Mouse (Mus musculus) lung, embryonic 16.5 days (tissue): ENCODE measurements at regions not wholly inside any gene's neighbourhood (a gene's known extent, or its start where the extent isn't known, plus 50 kb on each side); places are given as distances from the start of the nearest gene placed in this dataset.

Experiments used
- ATAC-seq: fragments of 200-750 bp; cut with Nextera tagmentation; 2 replicates; pipeline ENCODE4 v1.8.0; 2017; ENCODE audit warnings: low read depth, mild to moderate bottlenecking, moderate library complexity
- H3K27ac ChIP-seq: fragments of 300-500 bp; sonication (generic); 2 replicates; pipeline ENCODE4 v1.5.1; 2014; ENCODE audit warnings: mild to moderate bottlenecking, control low read depth, low read length
- H3K27me3 ChIP-seq: fragments of 300-500 bp; sonication (generic); 2 replicates; pipeline ENCODE4 v1.6.1; 2014; ENCODE audit warnings: low read depth, low read length, mixed read lengths; ENCODE audit not compliant: control insufficient read depth, insufficient read depth
- H3K36me3 ChIP-seq: fragments of 300-500 bp; sonication (generic); 2 replicates; pipeline ENCODE4 v1.6.1; 2014; ENCODE audit warnings: low read length; ENCODE audit not compliant: control insufficient read depth, insufficient read depth
- H3K4me1 ChIP-seq: fragments of 300-500 bp; sonication (generic); replicated peaks from 2 replicates; pipeline ENCODE4 v1.6.1; 2014; ENCODE audit warnings: low read length, mixed read lengths; ENCODE audit not compliant: control insufficient read depth, insufficient read depth
- H3K4me2 ChIP-seq: fragments of 300-500 bp; sonication (generic); 2 replicates; pipeline ENCODE4 v1.6.1; 2014; ENCODE audit warnings: low read depth, low read length, control low read depth
- H3K4me3 ChIP-seq: fragments of 300-500 bp; sonication (generic); 2 replicates; pipeline ENCODE4 v1.5.1; 2014; ENCODE audit warnings: mild to moderate bottlenecking, low read length, control low read depth
- H3K9ac ChIP-seq: fragments of 300-500 bp; sonication (generic); 2 replicates; pipeline ENCODE4 v1.6.1; 2014; ENCODE audit warnings: low read length, control low read depth
- H3K9me3 ChIP-seq: fragments of 300-500 bp; sonication (generic); 2 replicates; pipeline ENCODE4 v1.6.1; 2016; ENCODE audit warnings: low read length; ENCODE audit not compliant: control insufficient read depth
- WGBS: fragments of 180-500 bp; shearing (Covaris S2); extraction: QIAGEN DNeasy Blood & Tissue Kit; methylation state at CpG from one replicate; pipeline ENCODE4 v1.1.7; 2014; 5-methylcytosine and 5-hydroxymethylcytosine counted together

DNA sequence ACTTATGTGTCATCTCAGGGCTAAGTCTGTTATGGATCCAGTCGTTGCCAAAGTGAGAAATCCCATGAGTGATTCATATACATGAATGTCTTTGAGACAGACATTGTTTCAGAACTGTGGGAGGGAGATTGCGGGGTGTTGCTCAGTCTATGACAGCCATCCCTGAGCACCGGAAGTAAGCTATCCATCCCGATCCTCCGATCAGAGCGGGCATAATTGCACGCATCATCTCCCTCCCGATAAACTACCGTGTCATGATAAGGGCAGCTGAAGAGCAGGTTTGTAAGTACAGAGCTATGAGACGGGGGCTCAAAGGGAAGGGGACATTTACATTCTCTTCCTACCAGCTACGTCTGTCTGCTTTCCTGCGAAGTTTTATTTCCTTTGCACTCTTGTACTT lies 715.0 kb upstream of the Adgrl2 start:
- Histone ChIP-seq H3K4me3 (no peak overlapping the region), H3K27ac (no peak overlapping the region)
- 70% methylated on average over 12 of the region's 12 CpGs for WGBS

DNA sequence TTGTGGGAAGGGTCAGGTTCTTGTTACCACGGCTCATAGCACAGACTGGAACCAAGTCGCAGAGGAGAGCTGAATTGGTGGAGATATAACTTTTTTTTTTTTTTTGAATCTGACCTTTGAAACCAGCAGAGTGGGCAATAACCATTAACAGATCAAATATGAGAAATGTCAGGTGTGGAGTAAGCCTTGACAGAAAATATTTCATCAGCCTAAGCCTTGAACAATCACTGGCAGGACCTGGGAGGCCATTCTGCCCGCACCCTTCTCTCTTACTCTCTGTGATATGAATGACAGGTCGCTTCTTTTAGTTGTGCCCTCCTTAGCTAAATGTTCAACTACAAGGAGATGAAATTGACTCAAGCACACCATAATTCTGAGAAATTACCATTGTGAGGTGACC lies 714.1 kb upstream of the Adgrl2 start:
- 89% methylated on average over 4 of the region's 4 CpGs for WGBS
- Histone ChIP-seq H3K27ac (no peak overlapping the region), H3K4me3 (no peak overlapping the region), H3K27me3 (no peaks in the 10 kb centered on the region), H3K9ac (no peak overlapping the region), H3K9me3 (no peaks in the 10 kb centered on the region), H3K4me2 (no peak overlapping the region), H3K4me1 (no peaks in the 10 kb centered on the region), H3K36me3 (no peaks in the 10 kb centered on the region)
- ATAC-seq = no peak

More for the DNA sequence above, 715.0 kb upstream of the Adgrl2 start:
- no peak overlapping the region for H3K4me2 ChIP-seq
- no peaks in the 10 kb centered on the region for H3K36me3 ChIP-seq
- ATAC-seq = no peak
- H3K27me3 ChIP-seq = no peaks in the 10 kb centered on the region
- H3K4me1 ChIP-seq = no peaks in the 10 kb centered on the region
- H3K9ac ChIP-seq = no peak overlapping the region
- H3K9me3 ChIP-seq = no peaks in the 10 kb centered on the region

DNA sequence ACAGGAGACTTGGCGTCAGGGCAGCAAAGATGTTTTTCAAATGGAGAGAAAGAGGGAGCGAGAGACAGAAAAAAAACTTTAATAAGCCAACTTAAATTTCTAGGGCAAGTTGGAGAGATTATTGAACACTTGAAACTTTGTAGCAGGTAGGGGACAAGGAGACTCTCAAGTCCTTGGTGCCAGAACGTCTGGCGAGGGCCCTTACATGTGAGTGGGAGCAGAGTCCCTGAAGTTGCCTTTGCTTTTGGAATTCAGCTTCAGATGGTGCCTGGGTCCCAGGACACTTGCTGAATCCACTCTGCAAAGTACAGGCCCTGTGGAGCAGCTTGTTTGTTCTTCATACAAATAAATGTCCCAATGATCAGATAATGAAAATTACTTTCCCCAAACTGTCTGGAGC lies 693.2 kb upstream of the Adgrl2 start:
- Histone ChIP-seq H3K27ac (no peak overlapping the region), H3K9ac (no peak overlapping the region), H3K4me2 (no peak overlapping the region), H3K4me3 (no peak overlapping the region), H3K9me3 (no peaks in the 10 kb centered on the region), H3K36me3 (no peaks in the 10 kb centered on the region), H3K4me1 (no peaks in the 10 kb centered on the region), H3K27me3 (no peaks in the 10 kb centered on the region)
- no peak for ATAC-seq
- WGBS = 65% methylated on average over 4 of the region's 4 CpGs

DNA sequence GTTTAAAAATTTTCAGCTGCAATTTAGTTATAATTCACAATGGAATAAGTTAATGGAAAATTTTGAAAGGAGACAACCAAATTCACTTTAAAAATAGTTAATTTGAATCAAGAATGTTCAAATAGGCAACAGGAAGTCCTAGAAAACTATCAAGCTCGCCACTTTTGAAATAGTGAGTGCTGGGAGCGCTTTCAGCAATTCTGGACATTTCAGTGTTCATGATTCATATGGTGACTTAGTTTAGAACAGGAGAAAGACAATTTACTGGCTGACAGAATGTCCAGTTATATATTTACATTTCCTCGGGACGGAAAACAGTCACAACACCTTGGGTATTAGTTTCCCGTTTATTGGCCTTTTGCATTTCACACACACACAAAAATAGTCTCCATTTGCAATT lies 691.9 kb upstream of the Adgrl2 start:
- Histone ChIP-seq H3K9me3 (no peaks in the 10 kb centered on the region), H3K9ac (no peak overlapping the region), H3K27ac (no peak overlapping the region), H3K4me2 (no peak overlapping the region), H3K36me3 (no peaks in the 10 kb centered on the region), H3K27me3 (no peaks in the 10 kb centered on the region), H3K4me3 (no peak overlapping the region), H3K4me1 (no peaks in the 10 kb centered on the region)
- ATAC-seq = no peak
- 56% methylated on average over 5 of the region's 5 CpGs for WGBS

DNA sequence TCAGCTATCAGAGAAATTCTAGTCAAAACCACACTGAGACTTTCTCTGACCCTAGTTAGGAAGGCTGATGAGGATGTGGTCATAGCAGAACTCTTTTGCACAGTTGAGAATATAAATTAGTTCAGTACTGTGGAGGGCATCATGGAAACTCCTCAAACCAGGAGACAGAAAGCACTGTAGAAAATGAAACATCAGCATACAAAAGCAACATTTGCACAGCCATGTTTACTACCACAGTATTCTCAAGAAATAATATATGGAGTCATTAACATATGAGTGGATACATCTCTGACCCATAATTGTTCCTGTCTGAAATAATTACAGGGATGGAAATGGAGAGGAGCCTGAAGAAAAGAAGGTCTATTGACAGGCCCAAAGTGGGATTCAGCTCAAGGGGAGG lies 683.6 kb upstream of the Adgrl2 start:
- Histone ChIP-seq H3K36me3 (no peaks in the 10 kb centered on the region), H3K4me2 (no peak overlapping the region), H3K4me3 (no peak overlapping the region), H3K27me3 (no peaks in the 10 kb centered on the region), H3K27ac (no peak overlapping the region), H3K9me3 (no peaks in the 10 kb centered on the region), H3K4me1 (no peaks in the 10 kb centered on the region), H3K9ac (no peak overlapping the region)
- ATAC-seq = no peak

DNA sequence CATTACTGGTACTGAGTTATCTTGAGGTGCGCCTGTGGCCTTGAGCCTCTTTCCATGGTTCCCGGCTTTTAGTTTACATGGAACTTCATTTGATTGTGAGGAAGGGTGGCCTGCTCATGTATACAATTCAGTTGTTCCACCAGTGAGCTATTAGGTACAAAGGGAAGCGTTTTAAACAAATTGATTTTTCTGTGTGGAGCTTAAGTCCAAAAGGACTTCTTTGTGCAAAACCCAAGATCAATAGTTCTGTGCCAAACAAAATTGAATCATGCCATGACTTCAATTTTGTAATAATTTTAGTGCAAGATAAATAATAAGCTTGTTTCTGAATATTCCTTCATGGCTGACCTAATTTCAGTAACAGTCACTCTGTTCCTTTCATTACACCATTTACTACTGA lies 674.3 kb upstream of the Adgrl2 start:
- H3K27me3 ChIP-seq = no peaks in the 10 kb centered on the region
- no peaks in the 10 kb centered on the region; the same call in 1 of the 2 replicates for H3K9me3 ChIP-seq
- no peak overlapping the region for H3K9ac ChIP-seq
- ATAC-seq = no peak
- 78% methylated on average over 3 of the region's 3 CpGs for WGBS
- no peak overlapping the region for H3K27ac ChIP-seq
- H3K4me3 ChIP-seq = no peak overlapping the region
- H3K36me3 ChIP-seq = no peaks in the 10 kb centered on the region
- no peaks in the 10 kb centered on the region for H3K4me1 ChIP-seq
- no peak overlapping the region for H3K4me2 ChIP-seq

DNA sequence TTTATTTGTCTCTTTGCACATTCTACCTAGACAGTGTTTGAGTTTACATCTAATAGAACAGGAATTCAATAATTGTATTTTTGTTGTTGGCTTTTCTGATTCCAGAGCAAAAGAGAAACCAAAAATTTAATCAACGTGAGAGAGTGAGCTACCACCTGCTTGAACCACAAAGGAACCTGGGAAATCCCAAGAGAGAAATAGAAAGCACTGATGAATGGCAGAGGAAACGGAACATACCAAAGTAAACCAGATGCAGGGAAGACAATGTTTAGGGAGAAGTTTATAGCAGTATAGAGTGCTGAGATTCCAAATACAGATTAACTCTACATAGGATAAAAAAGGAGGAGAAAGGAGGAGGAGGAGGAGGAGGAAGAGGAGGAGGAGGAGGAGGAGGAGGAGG lies 648.0 kb upstream of the Adgrl2 start:
- Histone ChIP-seq H3K27me3 (no peaks in the 10 kb centered on the region), H3K4me3 (no peak overlapping the region), H3K9me3 (no peaks in the 10 kb centered on the region), H3K36me3 (no peaks in the 10 kb centered on the region), H3K4me2 (no peak overlapping the region), H3K27ac (no peak overlapping the region), H3K4me1 (no peaks in the 10 kb centered on the region), H3K9ac (no peak overlapping the region)
- 73% methylated on average over 2 of the region's 2 CpGs for WGBS
- no peak for ATAC-seq

DNA sequence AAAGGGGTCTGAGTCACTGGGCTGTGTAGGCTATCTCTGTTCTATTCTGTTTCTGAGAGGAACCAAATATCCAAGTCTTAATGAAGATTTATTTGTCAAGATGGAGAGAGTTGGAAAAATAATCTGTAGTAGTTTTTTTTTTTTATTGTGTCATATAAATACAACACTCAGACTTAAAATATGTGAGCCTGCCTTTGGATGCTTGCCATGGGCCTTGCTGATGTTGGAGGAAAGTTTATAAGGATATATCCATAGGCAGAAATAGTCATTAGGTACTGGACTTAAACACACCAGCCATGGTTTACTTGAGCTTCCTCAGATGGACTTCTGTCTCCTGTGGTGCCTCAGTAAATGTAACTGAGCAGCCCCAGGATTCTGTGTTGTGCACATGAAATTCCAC lies 635.8 kb upstream of the Adgrl2 start:
- Histone ChIP-seq H3K9ac (no peak overlapping the region), H3K27ac (no peak overlapping the region), H3K27me3 (no peaks in the 10 kb centered on the region), H3K9me3 (no peaks in the 10 kb centered on the region), H3K36me3 (no peaks in the 10 kb centered on the region), H3K4me2 (no peak overlapping the region), H3K4me1 (no peaks in the 10 kb centered on the region), H3K4me3 (no peak overlapping the region)
- ATAC-seq = no peak

DNA sequence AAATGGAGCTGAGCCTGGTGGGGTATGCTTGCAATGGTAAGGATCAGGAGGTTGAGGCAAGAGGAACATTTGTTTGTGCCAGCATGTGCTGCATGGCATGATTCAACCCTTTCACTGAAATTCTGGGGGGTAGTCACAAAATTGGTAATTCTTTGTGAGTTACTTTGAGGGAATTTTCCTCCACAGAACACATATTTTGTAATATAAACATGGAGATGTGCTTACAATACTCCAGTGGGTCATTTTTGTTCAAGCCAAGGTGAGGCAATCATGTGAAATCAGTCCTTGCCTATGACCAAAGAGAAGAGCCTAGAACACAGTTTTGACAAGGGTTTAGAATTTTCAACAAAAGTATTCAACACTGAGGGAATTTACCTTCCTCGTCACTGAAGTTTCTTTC lies 635.1 kb upstream of the Adgrl2 start:
- no peak overlapping the region for H3K9ac ChIP-seq
- no peaks in the 10 kb centered on the region for H3K4me1 ChIP-seq
- no peaks in the 10 kb centered on the region for H3K27me3 ChIP-seq
- H3K36me3 ChIP-seq = no peaks in the 10 kb centered on the region
- H3K27ac ChIP-seq = no peak overlapping the region
- H3K4me3 ChIP-seq = no peak overlapping the region
- no peak overlapping the region for H3K4me2 ChIP-seq
- no peak for ATAC-seq
- 90% methylated on average over 1 of the region's 1 CpGs for WGBS
- H3K9me3 ChIP-seq = no peaks in the 10 kb centered on the region

DNA sequence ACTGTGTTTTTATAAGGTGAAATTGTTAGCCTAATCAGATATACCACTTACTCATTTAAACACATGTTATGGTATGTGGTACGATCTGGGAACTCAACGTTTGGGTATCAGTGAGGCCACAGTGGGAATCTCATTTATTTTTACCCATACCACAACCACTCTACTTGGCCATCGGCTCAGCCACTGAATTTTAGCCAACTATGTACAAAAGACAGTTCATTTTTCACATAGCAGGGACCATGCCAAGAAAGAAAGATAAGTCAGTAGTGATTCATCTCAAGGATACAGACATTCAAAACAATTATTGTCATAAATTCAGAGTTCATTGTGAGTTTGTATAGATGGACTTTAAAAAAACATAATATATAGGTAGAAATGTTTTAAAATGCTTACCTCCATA lies 634.7 kb upstream of the Adgrl2 start:
- WGBS = 37% methylated on average over 3 of the region's 3 CpGs
- H3K4me1 ChIP-seq = no peaks in the 10 kb centered on the region
- ATAC-seq = no peak
- no peaks in the 10 kb centered on the region for H3K9me3 ChIP-seq
- no peak overlapping the region for H3K9ac ChIP-seq
- no peak overlapping the region for H3K4me3 ChIP-seq
- H3K27me3 ChIP-seq = no peaks in the 10 kb centered on the region
- no peaks in the 10 kb centered on the region for H3K36me3 ChIP-seq
- no peak overlapping the region for H3K27ac ChIP-seq
- H3K4me2 ChIP-seq = no peak overlapping the region
